ENCODE assay signal across 7 mouse cellular contexts in genomic region chr2:152962091-152962793, GRCm38 (mm10). TPM values are rescaled to one million over a fixed set of nuclear protein-coding genes. Genes with fewer than 3 reads are reported as not detected.
DNase-seq lines count a peak whose midpoint lies in the region; ATAC-seq lines count a peak whose summit lies in the region.

Gene Ttll9 (plus strand): TSS chr2:152962485.

- WGBS in intestine, embryonic 16.5 days: 3% methylated on average over 34 of the region's 34 CpGs

- peak; percentile 86 for DNase-seq in adrenal gland, postnatal 14 days
- peak; percentile 66 for DNase-seq in embryo, embryonic 11.5 days (ENCODE audit: low read depth, low spot score)
- DNase-seq in left cerebral cortex, postnatal 14 days (ENCODE audit: low spot score in 2 of 2): peak; percentile 84 to 86
- peak; percentile 86 for DNase-seq in right cerebral cortex, postnatal 25 days

- intact Hi-C loops in left cerebral cortex, postnatal 14 days (cut with DNase I): no loop called here

- no peaks in the 10 kb centered on the region for H3K4me1 ChIP-seq in intestine, embryonic 16.5 days (ENCODE audit: control insufficient read depth, insufficient read depth, low read length)

- H3K9me3 ChIP-seq in intestine, embryonic 16.5 days (ENCODE audit: control insufficient read depth, low read length): no peaks in the 10 kb centered on the region

- no peaks in the 10 kb centered on the region for H3K36me3 ChIP-seq in intestine, embryonic 16.5 days (ENCODE audit: control insufficient read depth, insufficient read depth, low read length)

- ATAC-seq in granulocyte monocyte progenitor cell, adult 5-6 weeks (replicated peaks; ENCODE audit: poor library complexity, severe bottlenecking): peak; percentile 98
- peak; percentile 95 for ATAC-seq in intestine, embryonic 16.5 days
- peak; percentile 97 for ATAC-seq in megakaryocyte progenitor cell, adult 5-6 weeks (replicated peaks; ENCODE audit: poor library complexity)

- H3K4me3 ChIP-seq in intestine, embryonic 16.5 days (ENCODE audit: low read length): peak within 1 kb of the TSS; percentile 47

- H3K27ac ChIP-seq in intestine, embryonic 16.5 days (ENCODE audit: low read length): no peak within 1 kb of the TSS

- peaks cover 2% of the 10 kb centered on the region; the same call in 1 of the 2 replicates for H3K27me3 ChIP-seq in intestine, embryonic 16.5 days (replicated peaks; ENCODE audit: control insufficient read depth, insufficient read depth, low read length)

- H3K9ac ChIP-seq in intestine, embryonic 16.5 days (ENCODE audit: low read depth, low read length): no peak within 1 kb of the TSS; the same call in 1 of the 2 replicates

- H3K4me2 ChIP-seq in intestine, embryonic 16.5 days (ENCODE audit: low read depth, low read length): peak within 1 kb of the TSS; percentile 90

RNA-seq across cellular contexts. Expression of gene Ttll9, which starts in this region (rescaled TPM):
- 0.48 and 1.1 TPM in 2 replicates for total RNA-seq in adrenal gland, postnatal 14 days (2021)
- 2.4 and 13.4 TPM in 2 replicates for total RNA-seq in granulocyte monocyte progenitor cell, adult 5-6 weeks (2014; fragmentation: Nextera tagmentation)
- 1.7 and 2.5 TPM in 2 replicates for total RNA-seq in granulocyte monocyte progenitor cell, adult 5-6 weeks (2017)
- polyA plus RNA-seq in intestine, embryonic 16.5 days (2015; fragmentation: Nextera tagmentation; extraction: Ambion mirVana): 0.16 and 0.18 TPM in 2 replicates
- total RNA-seq in left cerebral cortex, postnatal 14 days (2021): 1 to 10 TPM; 3.1 to 3.2 TPM
- total RNA-seq in megakaryocyte progenitor cell, adult 5-6 weeks (2015): 1.8 and 2.1 TPM in 2 replicates
- total RNA-seq in megakaryocyte progenitor cell, adult 5-6 weeks (2017): 1.6 TPM in 2 replicates

Comparison
In these comparisons a context has a peak if more than half of its experiments do, and no peak if none do; other contexts are left out.
1. Peak in ATAC-seq, H3K4me3 ChIP-seq and H3K4me2 ChIP-seq in intestine, embryonic 16.5 days; RNA of the gene not detected or under 1 TPM.